Mouse (Mus musculus): ENCODE results near the gene Ptprg. TPM values are rescaled to one million over a fixed set of nuclear protein-coding genes. Genes with fewer than 3 reads are reported as not detected.
"Not testable (repeated sequence)": the region's sequence is repeated elsewhere in the genome, so short reads cannot be mapped to it uniquely, and the experiment has no call there.

Ptprg gene
- polyA plus RNA-seq, 1 experiment from 2014 or later = 37.0 TPM

GRCm38 (mm10) chr14:11802355-11803035, 249.2 kb downstream of the Ptprg start:
- Histone ChIP-seq H3K4me3 (no peak overlapping the region), H3K4me1 (peaks cover 18% of the 10 kb centered on the region), H3K27ac (no peak overlapping the region), H3K27me3 (ENCODE audit: poor library complexity, severe bottlenecking) (no peaks in the 10 kb centered on the region), H3K36me3 (replicated peaks) (no peaks in the 10 kb centered on the region), H3K9me3 (no peaks in the 10 kb centered on the region)
- no peak for DNase-seq (ENCODE audit: extremely low spot score, low spot score)
- WGBS = 89% methylated on average over 4 of the region's 4 CpGs

- WGBS = 81% methylated on average over 5 of the region's 5 CpGs
- Histone ChIP-seq H3K9me3 (no peaks in the 10 kb centered on the region), H3K4me1 (peaks cover 27% of the 10 kb centered on the region), H3K27me3 (ENCODE audit: poor library complexity, severe bottlenecking) (no peaks in the 10 kb centered on the region), H3K36me3 (replicated peaks) (no peaks in the 10 kb centered on the region), H3K27ac (no peak overlapping the region), H3K4me3 (no peak overlapping the region)
- no peak for DNase-seq (ENCODE audit: extremely low spot score, low spot score)
Measured at GRCm38 (mm10) chr14:11806674-11807073, 253.3 kb downstream of the Ptprg start.

GRCm38 (mm10) chr14:11807465-11807864, 254.1 kb downstream of the Ptprg start:
- no peak overlapping the region for H3K4me3 ChIP-seq
- H3K27me3 ChIP-seq (ENCODE audit: poor library complexity, severe bottlenecking) = no peaks in the 10 kb centered on the region
- no peaks in the 10 kb centered on the region for H3K36me3 ChIP-seq (replicated peaks)
- H3K27ac ChIP-seq = no peak overlapping the region
- H3K4me1 ChIP-seq = peaks cover 27% of the 10 kb centered on the region
- DNase-seq (ENCODE audit: extremely low spot score, low spot score) = no peak
- no peaks in the 10 kb centered on the region for H3K9me3 ChIP-seq
- WGBS = 75% methylated on average over 4 of the region's 4 CpGs

- H3K9me3 ChIP-seq = no peaks in the 10 kb centered on the region
- H3K4me3 ChIP-seq = no peak overlapping the region
- no peak for DNase-seq (ENCODE audit: extremely low spot score, low spot score)
- no peak overlapping the region for H3K27ac ChIP-seq
- H3K4me1 ChIP-seq = peaks cover 33% of the 10 kb centered on the region
- no peaks in the 10 kb centered on the region for H3K27me3 ChIP-seq (ENCODE audit: poor library complexity, severe bottlenecking)
- H3K36me3 ChIP-seq (replicated peaks) = no peaks in the 10 kb centered on the region
- WGBS = 92% methylated on average over 7 of the region's 7 CpGs
Measured at GRCm38 (mm10) chr14:11811142-11811761, 257.9 kb downstream of the Ptprg start.

- Histone ChIP-seq H3K27ac (no peak overlapping the region), H3K27me3 (ENCODE audit: poor library complexity, severe bottlenecking) (no peaks in the 10 kb centered on the region), H3K4me1 (peaks cover 30% of the 10 kb centered on the region), H3K4me3 (no peak overlapping the region), H3K9me3 (no peaks in the 10 kb centered on the region), H3K36me3 (replicated peaks) (no peaks in the 10 kb centered on the region)
- 92% methylated on average over 7 of the region's 7 CpGs for WGBS
- no peak for DNase-seq (ENCODE audit: extremely low spot score, low spot score)
Measured at GRCm38 (mm10) chr14:11812291-11812690, 259.0 kb downstream of the Ptprg start.

GRCm38 (mm10) chr14:11814811-11815210, 261.5 kb downstream of the Ptprg start:
- H3K9me3 ChIP-seq; H3K27me3 ChIP-seq (ENCODE audit: poor library complexity, severe bottlenecking); H3K4me3 ChIP-seq; H3K27ac ChIP-seq; DNase-seq (ENCODE audit: extremely low spot score, low spot score); H3K36me3 ChIP-seq (replicated peaks): not testable (repeated sequence)
- WGBS = 71% methylated on average over 4 of the region's 4 CpGs
- H3K4me1 ChIP-seq = peaks cover 24% of the 10 kb centered on the region

- WGBS = 87% methylated on average over 6 of the region's 6 CpGs
- no peak for DNase-seq (ENCODE audit: extremely low spot score, low spot score)
- Histone ChIP-seq H3K4me3 (no peak overlapping the region), H3K9me3 (no peaks in the 10 kb centered on the region), H3K4me1 (peaks cover 23% of the 10 kb centered on the region), H3K36me3 (replicated peaks) (no peaks in the 10 kb centered on the region), H3K27ac (no peak overlapping the region), H3K27me3 (ENCODE audit: poor library complexity, severe bottlenecking) (no peaks in the 10 kb centered on the region)
Measured at GRCm38 (mm10) chr14:11817236-11817635, 263.9 kb downstream of the Ptprg start.

GRCm38 (mm10) chr14:11818054-11818453, 264.7 kb downstream of the Ptprg start:
- Histone ChIP-seq H3K36me3 (replicated peaks) (no peaks in the 10 kb centered on the region), H3K9me3 (no peaks in the 10 kb centered on the region), H3K4me3 (no peak overlapping the region), H3K27ac (no peak overlapping the region), H3K27me3 (ENCODE audit: poor library complexity, severe bottlenecking) (no peaks in the 10 kb centered on the region), H3K4me1 (peaks cover 28% of the 10 kb centered on the region)
- 71% methylated on average over 3 of the region's 3 CpGs for WGBS
- no peak for DNase-seq (ENCODE audit: extremely low spot score, low spot score)

- 88% methylated on average over 8 of the region's 8 CpGs for WGBS
- DNase-seq (ENCODE audit: extremely low spot score, low spot score) = no peak
- Histone ChIP-seq H3K4me1 (peaks cover 35% of the 10 kb centered on the region), H3K27me3 (ENCODE audit: poor library complexity, severe bottlenecking) (no peaks in the 10 kb centered on the region), H3K4me3 (no peak overlapping the region), H3K27ac (no peak overlapping the region), H3K9me3 (no peaks in the 10 kb centered on the region), H3K36me3 (replicated peaks) (no peaks in the 10 kb centered on the region)
Measured at GRCm38 (mm10) chr14:11818721-11819120, 265.4 kb downstream of the Ptprg start.

- no peak overlapping the region for H3K4me3 ChIP-seq
- H3K27me3 ChIP-seq (ENCODE audit: poor library complexity, severe bottlenecking) = no peaks in the 10 kb centered on the region
- no peak overlapping the region for H3K27ac ChIP-seq
- 94% methylated on average over 2 of the region's 2 CpGs for WGBS
- H3K9me3 ChIP-seq = no peaks in the 10 kb centered on the region
- H3K4me1 ChIP-seq = peaks cover 38% of the 10 kb centered on the region
- H3K36me3 ChIP-seq (replicated peaks) = no peaks in the 10 kb centered on the region
- no peak for DNase-seq (ENCODE audit: extremely low spot score, low spot score)
Measured at GRCm38 (mm10) chr14:11819326-11819725, 266.0 kb downstream of the Ptprg start.

GRCm38 (mm10) chr14:11822830-11823700, 269.7 kb downstream of the Ptprg start:
- Histone ChIP-seq H3K4me3 (no peak overlapping the region), H3K4me1 (peaks cover 32% of the 10 kb centered on the region), H3K27me3 (ENCODE audit: poor library complexity, severe bottlenecking) (no peaks in the 10 kb centered on the region), H3K9me3 (no peaks in the 10 kb centered on the region), H3K36me3 (replicated peaks) (no peaks in the 10 kb centered on the region), H3K27ac (no peak overlapping the region)
- no peak for DNase-seq (ENCODE audit: extremely low spot score, low spot score)
- WGBS = 68% methylated on average over 7 of the region's 7 CpGs

- H3K36me3 ChIP-seq (replicated peaks) = no peaks in the 10 kb centered on the region
- H3K4me3 ChIP-seq = no peak overlapping the region
- no peak for DNase-seq (ENCODE audit: extremely low spot score, low spot score)
- no peaks in the 10 kb centered on the region for H3K27me3 ChIP-seq (ENCODE audit: poor library complexity, severe bottlenecking)
- no peak overlapping the region for H3K27ac ChIP-seq
- peaks cover 27% of the 10 kb centered on the region for H3K4me1 ChIP-seq
- 88% methylated on average over 6 of the region's 6 CpGs for WGBS
- H3K9me3 ChIP-seq = no peaks in the 10 kb centered on the region
Measured at GRCm38 (mm10) chr14:11823701-11824095, 270.4 kb downstream of the Ptprg start.

GRCm38 (mm10) chr14:11824915-11825314, 271.6 kb downstream of the Ptprg start:
- H3K4me3 ChIP-seq = no peak overlapping the region
- 90% methylated on average over 8 of the region's 8 CpGs for WGBS
- H3K36me3 ChIP-seq (replicated peaks) = no peaks in the 10 kb centered on the region
- no peak overlapping the region for H3K27ac ChIP-seq
- no peaks in the 10 kb centered on the region for H3K9me3 ChIP-seq
- H3K4me1 ChIP-seq = peaks cover 27% of the 10 kb centered on the region
- no peaks in the 10 kb centered on the region for H3K27me3 ChIP-seq (ENCODE audit: poor library complexity, severe bottlenecking)
- no peak for DNase-seq (ENCODE audit: extremely low spot score, low spot score)

Data from forebrain, embryonic 10.5 days (tissue).